Mouse (Mus musculus) spleen, embryonic (tissue): ENCODE data around the gene Rxfp4.

Experiments used
- CTCF ChIA-PET: fragments of 350-600 bp; sonication (Branson Sonifier 250); formaldehyde crosslinking; loops from one replicate; lab custom pipeline; 2022; lab: Charles Lee

The Rxfp4 gene

DNA sequence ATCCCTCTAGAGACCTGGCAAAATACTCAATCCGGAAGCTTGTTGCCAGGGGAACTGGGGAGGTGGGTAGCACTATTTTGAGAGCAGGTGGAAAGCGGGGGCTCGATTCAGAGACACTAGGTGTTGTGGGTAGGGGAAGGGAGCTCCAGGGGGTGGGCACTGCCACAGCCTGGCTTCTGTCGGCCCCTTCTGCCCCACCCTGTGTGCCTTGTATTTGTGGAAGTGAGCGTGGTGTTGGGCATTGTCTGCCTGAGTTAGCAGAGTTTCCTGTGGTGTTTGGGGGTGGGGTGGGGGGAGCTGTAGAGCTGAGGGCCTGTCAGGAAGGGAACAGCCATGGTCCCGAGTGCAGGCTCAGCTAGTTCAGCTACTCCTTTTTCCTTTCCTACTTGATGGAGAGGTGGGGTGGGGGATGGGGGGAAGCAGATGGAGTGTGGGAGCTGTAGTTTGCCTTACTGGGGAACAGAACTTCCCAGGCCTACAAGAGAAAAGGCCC lies 22.0 kb downstream of the Rxfp4 start:
- CTCF ChIA-PET = interaction anchor here (0.5 to 1.8 kb wide), 5 partner anchors 8 to 24 kb away, joined by 3 to 7 read pairs (median 3); partner anchors contain the start of gene Arhgef2

- CTCF ChIA-PET = interaction anchor here (0.7 to 0.8 kb wide), 2 partner anchors 19 to 22 kb away, joined by 3 read pairs; no protein-coding TSS in a partner anchor
These were observed 22.9 kb downstream of the Rxfp4 start for GRCm38 (mm10) chr3:88630018-88630417.

DNA sequence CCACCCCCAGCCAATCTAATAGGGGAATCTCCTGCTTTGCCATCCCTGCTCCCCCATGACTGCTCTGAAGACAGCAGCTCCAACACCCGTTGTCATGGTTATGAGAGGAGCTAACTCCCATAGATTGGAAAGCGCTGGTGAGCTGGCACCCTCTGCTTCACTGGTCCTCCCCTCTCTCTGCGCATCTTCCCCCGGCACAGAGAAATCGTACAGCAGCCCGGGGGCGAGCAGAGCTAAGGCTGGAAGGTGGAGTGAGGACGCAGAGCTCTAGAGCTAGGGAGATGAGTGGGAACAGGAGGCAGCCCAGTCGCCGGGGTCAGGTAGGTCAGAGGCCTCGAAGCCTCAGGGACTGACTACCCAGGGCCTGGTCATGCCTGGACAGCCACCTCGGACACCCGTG lies 23.7 kb downstream of the Rxfp4 start:
- CTCF ChIA-PET = no interaction called here

DNA sequence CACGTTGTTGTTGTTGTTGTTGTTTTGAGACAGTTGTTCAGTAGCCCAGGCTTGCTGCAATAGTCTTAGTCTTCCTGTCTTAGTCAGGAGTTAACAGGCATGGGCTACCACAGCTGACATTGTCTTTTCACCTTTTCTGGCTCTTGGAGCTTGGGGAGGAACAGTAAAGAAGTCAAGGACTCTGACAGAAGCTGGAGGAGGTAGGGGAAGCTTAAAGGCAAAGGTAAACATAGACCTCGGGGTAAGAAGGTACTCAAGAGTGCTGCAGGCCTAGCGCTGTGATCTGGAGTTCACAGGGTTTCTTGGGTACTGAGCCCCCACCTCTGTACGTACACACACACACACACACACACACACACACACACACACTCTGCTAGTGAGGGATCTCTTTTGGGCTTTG lies 24.2 kb downstream of the Rxfp4 start:
- CTCF ChIA-PET = interaction anchor here (0.7 kb wide), 1 partner anchor 160 kb away, joined by 8 read pairs; no protein-coding TSS in a partner anchor

GRCm38 (mm10) chr3:88627535-88627934 lies 25.4 kb downstream of the Rxfp4 start:
- CTCF ChIA-PET = interaction anchor here (0.6 to 0.7 kb wide), 2 partner anchors 16 to 21 kb away, joined by 3 to 7 read pairs; no protein-coding TSS in a partner anchor

- CTCF ChIA-PET = no interaction called here
These were observed 25.8 kb downstream of the Rxfp4 start for GRCm38 (mm10) chr3:88627114-88627513.

DNA sequence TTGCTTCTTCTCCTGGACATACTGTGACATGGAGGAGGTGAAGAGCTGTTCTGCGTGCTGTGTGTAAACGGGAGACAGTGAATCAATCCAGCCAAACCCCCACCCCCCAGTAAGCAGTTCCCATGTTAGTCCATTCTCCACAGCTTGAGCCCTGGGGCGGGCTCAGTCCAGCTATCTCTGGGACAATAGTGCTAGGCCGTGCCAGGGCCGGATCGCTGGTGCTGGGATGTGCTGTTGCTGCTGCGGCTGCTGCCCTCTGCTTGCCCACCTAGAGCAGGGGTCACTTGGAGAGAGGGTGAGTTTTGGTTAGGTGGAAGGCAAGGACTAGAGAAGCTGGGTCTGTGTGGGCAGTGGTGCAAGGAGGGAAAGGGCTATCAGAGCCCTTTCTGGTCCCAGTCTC lies 26.6 kb downstream of the Rxfp4 start:
- CTCF ChIA-PET = no interaction called here

- CTCF ChIA-PET = no interaction called here
These were observed 27.4 kb downstream of the Rxfp4 start for GRCm38 (mm10) chr3:88625531-88625930.

- CTCF ChIA-PET = interaction anchor here (0.6 kb wide), 1 partner anchor 100 kb away, joined by 3 read pairs; no protein-coding TSS in a partner anchor
These were observed 28.0 kb downstream of the Rxfp4 start for GRCm38 (mm10) chr3:88624951-88625350.

DNA sequence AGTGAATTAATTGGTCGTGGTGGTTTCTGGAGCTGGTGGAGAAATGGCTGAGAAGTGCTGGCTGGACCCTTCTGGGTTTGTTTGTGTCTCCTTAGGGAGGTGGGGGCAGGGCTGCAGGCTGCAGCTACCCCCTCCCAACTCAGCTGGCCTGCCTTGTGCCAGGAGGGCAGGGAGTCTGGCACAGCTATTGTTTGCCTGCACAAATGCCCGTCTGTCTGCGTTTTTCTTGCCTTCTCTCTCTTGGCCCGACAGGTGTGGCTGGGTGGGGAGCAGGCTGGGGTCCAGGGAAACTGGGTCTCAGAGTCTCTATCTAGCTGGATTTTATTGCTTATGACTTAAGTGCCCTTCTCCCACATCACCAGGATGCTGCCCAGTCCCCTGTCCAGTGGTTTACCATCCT lies 28.6 kb downstream of the Rxfp4 start:
- CTCF ChIA-PET = interaction anchor here (0.6 kb wide), 1 partner anchor 101 kb away, joined by 3 read pairs; no protein-coding TSS in a partner anchor

DNA sequence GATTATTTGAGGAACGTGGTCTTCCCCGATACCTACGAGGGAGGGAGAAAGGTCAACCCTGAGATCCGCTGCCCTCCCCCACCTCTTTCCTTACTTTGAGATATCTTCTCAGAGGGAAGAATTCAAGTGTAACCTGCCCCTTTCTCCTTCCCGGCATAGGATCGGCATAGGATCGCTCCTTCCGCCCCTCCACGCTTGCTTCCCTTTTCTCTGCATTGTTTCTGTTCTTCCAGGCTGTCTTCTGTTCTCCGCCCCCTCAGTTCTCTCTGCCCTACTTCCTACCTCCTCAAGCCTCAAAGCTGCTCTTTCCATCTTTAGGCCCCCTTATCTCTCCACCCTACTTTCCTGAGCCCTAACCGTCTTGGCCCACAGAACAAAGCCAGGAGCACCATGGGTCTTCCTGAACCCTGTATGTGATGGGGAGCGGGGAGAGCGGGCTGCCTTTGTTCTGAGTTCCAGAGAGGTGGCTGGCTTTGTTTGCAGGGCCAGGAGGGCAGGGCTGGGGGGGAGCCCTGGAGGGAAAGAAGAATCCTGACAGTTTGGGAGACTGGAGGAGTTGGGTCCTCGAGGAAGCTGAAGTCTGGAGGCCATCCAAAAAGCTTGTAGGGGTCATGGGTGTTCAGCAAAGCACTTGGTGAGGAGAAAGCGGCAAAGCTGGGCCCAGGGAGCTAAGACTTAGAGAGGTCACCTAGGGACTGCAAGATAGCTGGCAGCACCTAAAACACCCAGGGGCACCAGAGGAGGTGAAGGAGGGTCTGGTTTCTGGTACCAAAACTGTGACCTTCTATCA lies 29.4 kb downstream of the Rxfp4 start:
- CTCF ChIA-PET = no interaction called here

DNA sequence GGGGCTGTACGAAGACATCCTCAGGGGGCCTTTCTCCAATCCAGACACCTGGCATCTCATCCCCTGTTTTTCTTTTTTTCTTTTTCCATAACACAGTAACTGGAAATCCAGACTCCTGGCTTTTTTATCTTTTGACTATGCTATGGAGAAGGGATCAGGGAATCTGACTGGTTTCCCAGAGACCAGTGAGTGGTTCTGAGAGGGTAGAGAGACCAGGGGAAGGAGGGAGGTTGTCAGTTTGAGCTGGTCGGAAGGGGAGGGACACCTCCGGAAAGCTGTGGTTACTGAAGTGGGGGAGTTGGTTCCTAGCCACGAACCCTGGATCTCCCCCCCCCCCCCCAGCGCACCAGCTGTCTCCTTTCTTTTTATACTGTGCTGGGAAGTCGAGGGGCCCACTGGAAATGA lies 30.0 kb downstream of the Rxfp4 start:
- CTCF ChIA-PET = interaction anchor here (0.6 to 0.7 kb wide), 2 partner anchors 8 to 474 kb away, joined by 3 to 4 read pairs; no protein-coding TSS in a partner anchor

GRCm38 (mm10) chr3:88622113-88622940 lies 30.6 kb downstream of the Rxfp4 start:
- CTCF ChIA-PET = interaction anchor here (0.6 to 0.7 kb wide), 2 partner anchors 9 to 473 kb away, joined by 3 to 4 read pairs; no protein-coding TSS in a partner anchor

DNA sequence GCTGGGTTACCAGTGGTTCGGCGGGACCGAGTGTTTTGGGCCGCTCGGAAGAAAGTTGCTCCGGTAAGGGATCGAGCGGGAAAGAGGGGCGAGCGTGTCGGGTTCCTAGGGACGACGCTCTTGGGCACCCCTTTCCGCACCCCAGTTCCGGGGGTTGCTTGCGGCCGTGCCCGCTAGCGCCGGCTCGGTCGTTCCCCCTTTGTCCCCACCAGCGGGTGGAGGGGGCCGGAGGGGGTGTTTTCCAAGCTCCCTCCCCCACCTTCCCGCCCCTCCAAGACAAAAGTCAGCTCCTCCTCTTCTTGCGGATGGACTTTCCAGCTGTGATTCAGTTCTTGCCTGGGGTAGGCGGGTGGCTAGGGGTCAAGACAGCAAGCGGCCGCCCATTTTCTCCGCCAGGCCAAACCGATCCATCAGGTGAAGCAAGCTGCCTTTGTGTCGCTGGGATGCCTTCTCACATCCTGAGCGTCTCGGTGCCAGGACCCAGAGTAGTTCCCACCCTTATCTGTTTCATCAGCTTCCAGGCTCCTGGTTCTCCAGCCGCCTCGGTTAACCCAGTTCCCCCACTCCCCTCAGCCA lies 31.3 kb downstream of the Rxfp4 start:
- CTCF ChIA-PET = no interaction called here

- CTCF ChIA-PET = interaction anchor here (0.5 to 1.4 kb wide), 2 partner anchors 10 to 155 kb away, joined by 3 to 5 read pairs; no protein-coding TSS in a partner anchor
These were observed 31.9 kb downstream of the Rxfp4 start for GRCm38 (mm10) chr3:88620992-88621536.

DNA sequence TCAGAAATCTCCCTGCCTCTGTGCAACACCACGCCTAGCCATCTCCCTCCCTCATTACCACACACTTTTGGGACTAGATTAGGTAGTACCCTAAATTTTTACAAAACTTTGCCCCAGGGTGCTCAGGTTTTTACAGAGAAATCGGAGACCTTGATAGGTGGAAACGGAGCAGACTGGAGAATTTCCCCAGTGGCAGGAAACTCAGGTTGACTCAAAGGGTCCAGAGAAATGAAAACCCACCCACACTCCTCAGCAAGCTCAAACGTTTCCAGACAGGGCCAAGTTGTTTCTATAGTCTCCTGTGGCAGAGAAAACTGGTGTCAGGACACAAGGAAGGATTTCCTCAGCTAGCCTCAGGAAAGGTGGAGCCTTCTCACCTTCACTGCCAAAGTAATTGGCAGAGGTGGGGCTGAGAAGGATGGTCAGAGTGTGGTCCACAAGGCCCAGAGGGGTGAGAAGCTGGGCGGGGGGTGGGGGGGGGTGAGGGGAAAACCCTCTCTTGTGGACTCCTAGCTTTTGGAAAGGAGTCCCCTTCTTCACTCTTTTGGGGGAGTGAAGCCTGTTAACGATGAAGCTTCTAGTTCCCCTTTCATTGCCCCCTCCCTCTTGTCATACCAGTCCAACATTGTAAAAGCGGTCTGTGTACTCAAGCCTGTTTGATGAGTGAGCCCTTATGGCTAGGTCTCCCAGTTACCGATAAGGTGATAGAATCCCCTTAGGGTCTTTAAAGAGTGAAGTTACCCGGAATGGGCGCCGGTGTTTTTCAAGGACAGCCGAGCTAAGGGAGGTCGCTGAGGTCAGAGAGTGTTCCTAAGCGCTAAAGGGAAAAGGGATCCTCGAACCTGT lies 32.6 kb downstream of the Rxfp4 start:
- CTCF ChIA-PET = interaction anchor here (0.5 to 1.4 kb wide), 5 partner anchors 10 to 155 kb away, joined by 3 to 6 read pairs (median 5); no protein-coding TSS in a partner anchor

- CTCF ChIA-PET = interaction anchor here (0.8 to 1.4 kb wide), 2 partner anchors 9 to 23 kb away, joined by 3 to 5 read pairs; no protein-coding TSS in a partner anchor
These were observed 33.5 kb downstream of the Rxfp4 start for GRCm38 (mm10) chr3:88619113-88620097.

DNA sequence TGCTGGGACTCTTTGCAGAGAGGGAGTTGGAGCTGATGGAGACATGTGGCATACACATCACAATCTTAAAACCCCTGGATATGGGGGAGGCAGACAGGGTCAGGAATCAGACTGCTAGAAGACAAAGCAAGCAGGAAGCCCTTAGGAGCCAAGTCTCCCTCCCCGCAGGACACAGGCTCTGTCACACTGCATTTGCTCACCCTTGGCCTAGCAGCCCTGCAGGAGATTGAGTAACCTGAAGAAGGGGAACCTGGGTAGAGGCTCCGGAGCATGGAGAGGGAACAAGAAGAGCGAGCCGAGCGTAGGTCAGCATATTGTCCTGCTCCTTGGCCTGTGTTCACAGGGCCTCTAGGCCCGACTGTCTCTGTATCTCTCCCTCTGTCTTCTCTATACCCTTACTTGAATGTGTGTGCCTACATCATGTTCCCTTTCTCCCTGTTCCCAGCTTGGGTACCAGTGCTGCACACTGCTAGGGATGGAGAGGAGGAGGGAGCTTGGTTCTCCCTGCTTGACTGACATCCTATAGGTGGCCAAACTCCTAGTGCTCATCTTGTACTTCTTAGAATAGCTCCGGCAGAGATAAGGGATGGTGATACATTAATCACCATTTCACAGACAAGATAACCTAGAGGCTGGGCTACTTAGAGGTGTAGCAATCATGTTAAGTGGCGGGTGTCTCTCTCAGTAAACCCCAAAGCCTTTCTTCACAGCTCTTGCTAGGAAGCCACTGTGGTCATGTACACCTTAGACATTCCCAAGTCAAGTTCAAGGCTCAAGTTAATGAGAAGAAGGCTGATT lies 34.7 kb downstream of the Rxfp4 start:
- CTCF ChIA-PET = no interaction called here
